Mouse (Mus musculus) intestine, embryonic 15.5 days (tissue): ENCODE results near the gene Mfap4. TPM values are rescaled to one million over a fixed set of nuclear protein-coding genes. Genes with fewer than 3 reads are reported as not detected.
A peak's percentile ranks its signal among the peaks of the same experiment; 100 is the strongest.

Source experiments
- ATAC-seq: fragments of 200-750 bp; cut with Nextera tagmentation; 2 replicates; pipeline ENCODE4 v1.8.0; 2017; ENCODE audit warnings: moderate TSS enrichment, moderate library complexity
- H3K27ac ChIP-seq: fragments of 300-500 bp; sonication (generic); 2 replicates; pipeline ENCODE4 v1.5.1; 2015; ENCODE audit warnings: mild to moderate bottlenecking, inconsistent platforms
- H3K27me3 ChIP-seq: fragments of 300-500 bp; sonication (generic); replicated peaks from 2 replicates; pipeline ENCODE4 v1.6.1; 2015; ENCODE audit warnings: inconsistent platforms
- H3K36me3 ChIP-seq: fragments of 300-500 bp; sonication (generic); 2 replicates; pipeline ENCODE4 v1.6.1; 2015; ENCODE audit warnings: inconsistent platforms
- H3K4me1 ChIP-seq: fragments of 300-500 bp; sonication (generic); replicated peaks from 2 replicates; pipeline ENCODE4 v1.6.1; 2015; ENCODE audit warnings: inconsistent platforms
- H3K4me2 ChIP-seq: fragments of 300-500 bp; sonication (generic); replicated peaks from 2 replicates; pipeline ENCODE4 v1.6.1; 2015; ENCODE audit warnings: mild to moderate bottlenecking, inconsistent platforms
- H3K4me3 ChIP-seq: fragments of 300-500 bp; sonication (generic); replicated peaks from 2 replicates; pipeline ENCODE4 v1.5.1; 2015; ENCODE audit warnings: inconsistent platforms
- H3K9ac ChIP-seq: fragments of 300-500 bp; sonication (generic); 2 replicates; pipeline ENCODE4 v1.6.1; 2015; ENCODE audit warnings: inconsistent platforms
- H3K9me3 ChIP-seq: fragments of 300-500 bp; sonication (generic); 2 replicates; pipeline ENCODE4 v1.6.1; 2016; ENCODE audit warnings: inconsistent platforms
- WGBS: fragments of 180-500 bp; shearing (Covaris S2); methylation state at CpG from one replicate; pipeline ENCODE4 v1.1.7; 2015; 5-methylcytosine and 5-hydroxymethylcytosine counted together
- polyA plus RNA-seq: library from polyadenylated mRNA; unstranded; fragments of >200 nt; fragmentation: Nextera tagmentation; extraction: Ambion mirVana; gene quantifications from 2 replicates; pipeline ENCODE4 v1.2.1, GENCODE M21; 2015

Gene Mfap4
- polyA plus RNA-seq, 1 experiment from 2014 or later = 213 TPM

- ATAC-seq = 0 out of 2 replicates have a peak, but pooled peaks have one; percentile 41
- WGBS = 33% methylated on average over 4 of the region's 4 CpGs
These were observed 19.8 kb upstream of the Mfap4 start for GRCm38 (mm10) chr11:61465422-61465821.

GRCm38 (mm10) chr11:61468534-61468933 lies 16.7 kb upstream of the Mfap4 start:
- Histone ChIP-seq H3K4me2 (no peak overlapping the region), H3K4me3 (no peak overlapping the region), H3K9me3 (no peaks in the 10 kb centered on the region), H3K9ac (no peak overlapping the region), H3K4me1 (0 out of 2 replicates have a peak, but pooled peaks cover 2% of the 10 kb centered on the region), H3K36me3 (no peaks in the 10 kb centered on the region), H3K27ac (no peak overlapping the region), H3K27me3 (no peaks in the 10 kb centered on the region)
- ATAC-seq = no peak
- 85% methylated on average over 4 of the region's 4 CpGs for WGBS

More at GRCm38 (mm10) chr11:61465422-61465821, 19.8 kb upstream of the Mfap4 start:
- Histone ChIP-seq H3K4me3 (no peak overlapping the region), H3K9ac (no peak overlapping the region), H3K9me3 (no peaks in the 10 kb centered on the region), H3K27ac (peak overlapping the region; percentile 64), H3K4me1 (0 out of 2 replicates have a peak, but pooled peaks cover 2% of the 10 kb centered on the region), H3K36me3 (no peaks in the 10 kb centered on the region), H3K4me2 (no peak overlapping the region), H3K27me3 (no peaks in the 10 kb centered on the region)

DNA sequence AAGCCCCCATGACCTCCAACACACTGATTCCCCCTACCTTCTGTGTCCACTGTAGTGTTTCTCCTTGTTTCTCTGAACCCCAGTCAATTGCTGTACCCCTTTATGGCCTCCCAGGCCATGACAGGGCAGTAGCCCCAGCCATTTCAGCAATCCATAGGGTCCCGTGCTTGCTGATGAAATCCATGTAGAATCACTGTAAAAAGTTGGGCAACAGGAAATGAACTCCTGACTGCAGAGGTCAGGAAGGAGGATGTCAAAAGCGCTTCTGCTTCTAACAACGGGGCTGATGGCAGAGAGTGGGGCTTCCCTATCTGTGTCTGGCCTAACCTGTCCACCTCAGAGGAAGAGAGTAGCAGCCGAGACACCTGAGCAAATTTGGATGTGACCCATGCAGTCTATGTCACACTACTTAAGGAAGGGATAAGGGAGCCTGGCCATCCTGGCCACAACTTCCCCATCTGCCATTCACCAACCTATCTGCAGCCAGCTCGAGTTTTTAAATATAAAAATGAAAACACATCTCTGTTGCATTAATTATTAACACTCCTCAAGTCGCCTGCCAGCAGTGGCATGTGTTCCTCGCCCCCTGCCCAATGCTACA lies 15.8 kb upstream of the Mfap4 start:
- H3K9ac ChIP-seq = no peak overlapping the region
- 0 out of 2 replicates have a peak, but pooled peaks cover 2% of the 10 kb centered on the region for H3K4me1 ChIP-seq
- H3K36me3 ChIP-seq = no peaks in the 10 kb centered on the region
- no peaks in the 10 kb centered on the region for H3K9me3 ChIP-seq
- ATAC-seq = no peak
- no peak overlapping the region for H3K27ac ChIP-seq
- WGBS = 57% methylated on average over 7 of the region's 7 CpGs
- H3K4me3 ChIP-seq = no peak overlapping the region
- no peak overlapping the region for H3K4me2 ChIP-seq
- no peaks in the 10 kb centered on the region for H3K27me3 ChIP-seq

- no peak overlapping the region for H3K27ac ChIP-seq
- H3K9ac ChIP-seq = no peak overlapping the region
- no peaks in the 10 kb centered on the region for H3K4me1 ChIP-seq
- H3K27me3 ChIP-seq = no peaks in the 10 kb centered on the region
- no peak for ATAC-seq
- H3K4me2 ChIP-seq = no peak overlapping the region
- no peaks in the 10 kb centered on the region for H3K36me3 ChIP-seq
- H3K9me3 ChIP-seq = no peaks in the 10 kb centered on the region
- no peak overlapping the region for H3K4me3 ChIP-seq
These were observed 14.4 kb upstream of the Mfap4 start for GRCm38 (mm10) chr11:61470880-61471279.

- H3K4me2 ChIP-seq = no peak overlapping the region
- H3K36me3 ChIP-seq = no peaks in the 10 kb centered on the region
- WGBS = 75% methylated on average over 4 of the region's 4 CpGs
- H3K4me1 ChIP-seq = 0 out of 2 replicates have a peak, but pooled peaks cover 2% of the 10 kb centered on the region
- no peak overlapping the region for H3K4me3 ChIP-seq
- H3K9ac ChIP-seq = no peak overlapping the region
- no peak overlapping the region for H3K27ac ChIP-seq
- no peak for ATAC-seq
- no peaks in the 10 kb centered on the region for H3K27me3 ChIP-seq
- H3K9me3 ChIP-seq = no peaks in the 10 kb centered on the region
These were observed 11.6 kb upstream of the Mfap4 start for GRCm38 (mm10) chr11:61473630-61474029.

DNA sequence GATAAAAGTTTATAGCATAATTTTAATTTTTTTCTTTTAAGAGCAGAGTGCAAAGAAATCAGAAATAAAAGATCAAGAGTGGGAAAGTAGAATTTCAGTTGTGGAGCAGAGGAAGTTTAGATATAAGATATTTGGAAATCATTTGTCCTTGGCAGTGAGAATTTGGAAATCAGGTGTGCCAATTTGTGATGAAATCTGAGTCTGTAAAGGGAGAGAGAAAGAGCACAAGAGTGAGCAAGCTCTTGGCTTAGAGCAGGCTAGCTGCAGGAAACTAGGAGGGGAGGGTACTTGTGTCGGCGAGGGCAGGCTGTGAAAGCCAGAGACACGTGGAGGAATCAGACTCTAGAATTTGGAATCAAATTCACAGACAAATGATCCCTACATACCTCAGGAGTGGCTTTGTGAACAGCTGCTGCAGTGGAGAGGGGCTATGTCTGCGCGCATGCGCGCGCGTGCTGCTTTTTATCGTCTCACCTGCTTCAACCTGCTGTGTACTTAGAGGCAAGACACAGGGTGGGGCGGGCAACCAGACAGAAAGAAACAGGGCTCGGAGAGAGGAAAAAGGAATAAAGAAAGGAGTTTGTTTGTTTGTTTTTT lies 8.3 kb upstream of the Mfap4 start:
- Histone ChIP-seq H3K9ac (no peak overlapping the region), H3K27ac (no peak overlapping the region), H3K4me3 (no peak overlapping the region), H3K4me1 (0 out of 2 replicates have a peak, but pooled peaks cover 7% of the 10 kb centered on the region), H3K4me2 (peak overlapping the region; percentile 49), H3K27me3 (no peaks in the 10 kb centered on the region), H3K9me3 (no peaks in the 10 kb centered on the region), H3K36me3 (no peaks in the 10 kb centered on the region)
- 42% methylated on average over 12 of the region's 12 CpGs for WGBS
- ATAC-seq = peak; percentile 76; the same call in 1 of the 2 replicates

- H3K4me1 ChIP-seq = 0 out of 2 replicates have a peak, but pooled peaks cover 7% of the 10 kb centered on the region
- H3K27ac ChIP-seq = no peak overlapping the region
- no peak overlapping the region for H3K4me3 ChIP-seq
- WGBS = 61% methylated on average over 17 of the region's 17 CpGs
- no peaks in the 10 kb centered on the region for H3K9me3 ChIP-seq
- H3K4me2 ChIP-seq = peak overlapping the region; percentile 49
- no peak for ATAC-seq
- H3K9ac ChIP-seq = no peak overlapping the region
- H3K36me3 ChIP-seq = no peaks in the 10 kb centered on the region
- H3K27me3 ChIP-seq = no peaks in the 10 kb centered on the region
These were observed 7.4 kb upstream of the Mfap4 start for GRCm38 (mm10) chr11:61477566-61478508.

DNA sequence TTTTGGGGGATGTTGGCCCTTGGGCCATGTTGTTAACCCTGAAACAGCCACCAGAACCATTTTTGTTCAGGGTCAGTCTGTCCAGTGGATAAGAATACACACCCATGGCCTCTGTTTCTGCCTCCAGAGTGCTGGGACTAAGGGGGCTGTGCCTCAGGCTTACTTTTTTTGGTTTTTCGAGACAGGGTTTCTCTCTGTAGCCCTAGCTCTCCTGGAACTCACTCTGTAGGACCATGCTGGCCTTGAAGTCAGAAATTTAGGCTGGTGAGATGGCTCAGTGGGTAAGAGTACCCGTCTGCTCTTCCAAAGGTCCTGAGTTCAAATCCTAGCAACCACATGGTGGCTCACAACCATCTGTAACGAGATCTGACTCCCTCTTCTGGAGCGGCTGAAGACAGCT lies 6.4 kb upstream of the Mfap4 start:
- Histone ChIP-seq H3K4me2 (no peak overlapping the region), H3K9ac (no peak overlapping the region), H3K9me3 (no peaks in the 10 kb centered on the region), H3K27me3 (no peaks in the 10 kb centered on the region), H3K27ac (no peak overlapping the region), H3K4me3 (no peak overlapping the region), H3K4me1 (0 out of 2 replicates have a peak, but pooled peaks cover 7% of the 10 kb centered on the region), H3K36me3 (no peaks in the 10 kb centered on the region)
- WGBS = 88% methylated on average over 4 of the region's 4 CpGs
- ATAC-seq = no peak

- no peak for ATAC-seq
- Histone ChIP-seq H3K36me3 (no peaks in the 10 kb centered on the region), H3K4me2 (no peak overlapping the region), H3K9ac (no peak overlapping the region), H3K4me1 (peaks cover 20% of the 10 kb centered on the region), H3K27me3 (no peaks in the 10 kb centered on the region), H3K9me3 (no peaks in the 10 kb centered on the region), H3K4me3 (no peak overlapping the region), H3K27ac (no peak overlapping the region)
- WGBS = 51% methylated on average over 9 of the region's 9 CpGs
These were observed 3.8 kb upstream of the Mfap4 start for GRCm38 (mm10) chr11:61481239-61482090.

DNA sequence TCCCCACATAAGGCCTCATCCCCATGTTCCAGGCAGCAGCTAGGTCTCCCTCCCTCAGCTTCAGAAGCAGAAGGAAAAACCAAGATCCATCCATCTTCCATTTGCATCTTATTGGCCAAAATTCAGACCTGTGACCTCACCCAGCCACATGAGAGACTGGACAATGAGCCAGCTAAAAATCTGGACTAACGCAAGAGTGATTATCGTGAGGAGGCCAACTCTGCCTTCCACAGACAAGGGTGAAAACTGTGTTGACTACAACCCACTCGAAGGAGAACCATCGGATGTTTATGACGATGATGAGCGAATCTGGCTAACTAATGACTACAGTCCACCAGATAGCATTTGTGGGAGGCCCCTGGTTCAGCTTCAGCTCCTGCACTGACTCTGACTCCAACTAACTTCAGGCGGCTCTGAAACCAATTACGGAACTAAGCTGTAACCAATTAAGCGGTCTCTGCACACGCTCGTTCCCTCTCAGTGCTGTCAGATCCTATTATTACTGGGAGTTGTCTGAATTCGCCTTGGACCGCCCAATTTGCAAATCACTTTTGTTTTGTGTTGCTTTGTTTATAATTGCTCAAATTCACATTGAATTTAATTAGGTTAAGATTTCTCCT lies 1.9 kb upstream of the Mfap4 start:
- H3K9ac ChIP-seq = no peak overlapping the region
- no peaks in the 10 kb centered on the region for H3K9me3 ChIP-seq
- no peak for ATAC-seq
- peak overlapping the region; percentile 97; the same call in 1 of the 2 replicates for H3K27ac ChIP-seq
- H3K4me2 ChIP-seq = no peak overlapping the region
- 78% methylated on average over 13 of the region's 13 CpGs for WGBS
- no peaks in the 10 kb centered on the region for H3K27me3 ChIP-seq
- H3K4me1 ChIP-seq = peaks cover 30% of the 10 kb centered on the region
- H3K4me3 ChIP-seq = no peak overlapping the region
- H3K36me3 ChIP-seq = 0 out of 2 replicates have a peak, but pooled peaks cover 4% of the 10 kb centered on the region

- H3K4me3 ChIP-seq = 0 out of 2 replicates have a peak overlapping the region, but pooled peaks have one; percentile 38
These were observed 997 bp upstream of the Mfap4 start for GRCm38 (mm10) chr11:61484256-61484612.

More at GRCm38 (mm10) chr11:61484256-61484612, 997 bp upstream of the Mfap4 start:
- peaks cover 9% of the 10 kb centered on the region; the same call in 1 of the 2 replicates for H3K36me3 ChIP-seq
- peak overlapping the region; percentile 39; the same call in 1 of the 2 replicates for H3K9ac ChIP-seq
- 31% methylated on average over 10 of the region's 10 CpGs for WGBS
- no peaks in the 10 kb centered on the region for H3K9me3 ChIP-seq
- peaks cover 30% of the 10 kb centered on the region for H3K4me1 ChIP-seq
- H3K27ac ChIP-seq = peak overlapping the region; percentile 97
- no peaks in the 10 kb centered on the region for H3K27me3 ChIP-seq
- H3K4me2 ChIP-seq = peak overlapping the region; percentile 63
- ATAC-seq = no peak
